Mouse (Mus musculus) liver, embryonic 15.5 days (tissue): ENCODE measurements around the gene Hba-a1. TPM values are rescaled to one million over a fixed set of nuclear protein-coding genes. Genes with fewer than 3 reads are reported as not detected.

ENCODE experiments used
- ATAC-seq: fragments of 200-750 bp; cut with Nextera tagmentation; 2 replicates; pipeline ENCODE4 v1.8.0; 2017; ENCODE audit warnings: moderate number of reproducible peaks, mild to moderate bottlenecking, moderate library complexity; ENCODE audit not compliant: insufficient read depth
- H3K27ac ChIP-seq: fragments of 300-500 bp; sonication (generic); replicated peaks from 2 replicates; pipeline ENCODE4 v1.5.1; 2015; ENCODE audit warnings: mild to moderate bottlenecking, inconsistent platforms
- H3K27me3 ChIP-seq: fragments of 300-500 bp; sonication (generic); 2 replicates; pipeline ENCODE4 v1.6.1; 2015; ENCODE audit warnings: mild to moderate bottlenecking, inconsistent platforms
- H3K36me3 ChIP-seq: fragments of 300-500 bp; sonication (generic); replicated peaks from 2 replicates; pipeline ENCODE4 v1.6.1; 2015; ENCODE audit warnings: moderate library complexity, mild to moderate bottlenecking, inconsistent platforms
- H3K4me1 ChIP-seq: fragments of 300-500 bp; sonication (generic); replicated peaks from 2 replicates; pipeline ENCODE4 v1.6.1; 2015; ENCODE audit warnings: inconsistent platforms
- H3K4me2 ChIP-seq: fragments of 300-500 bp; sonication (generic); 2 replicates; pipeline ENCODE4 v1.6.1; 2015; ENCODE audit warnings: moderate library complexity, mild to moderate bottlenecking, inconsistent platforms
- H3K4me3 ChIP-seq: fragments of 300-500 bp; sonication (generic); replicated peaks from 2 replicates; pipeline ENCODE4 v1.5.1; 2015; ENCODE audit warnings: mild to moderate bottlenecking, inconsistent platforms
- H3K9ac ChIP-seq: fragments of 300-500 bp; sonication (generic); 2 replicates; pipeline ENCODE4 v1.6.1; 2015; ENCODE audit warnings: moderate library complexity, mild to moderate bottlenecking, inconsistent platforms
- H3K9me3 ChIP-seq: fragments of 300-500 bp; sonication (generic); replicated peaks from 2 replicates; pipeline ENCODE4 v1.6.1; 2016; ENCODE audit warnings: inconsistent platforms
- WGBS: fragments of 180-500 bp; shearing (Covaris S2); methylation state at CpG from one replicate; pipeline ENCODE4 v1.1.7; 2015; ENCODE audit warnings: mixed read lengths; ENCODE audit not compliant: insufficient replicate concordance; 5-methylcytosine and 5-hydroxymethylcytosine counted together
- polyA plus RNA-seq: library from polyadenylated mRNA; unstranded; fragments of >200 nt; fragmentation: Nextera tagmentation; extraction: Ambion mirVana; gene quantifications from 2 replicates; pipeline ENCODE4 v1.2.1, GENCODE M21; 2015

The Hba-a1 gene
- polyA plus RNA-seq, 1 experiment from 2014 or later: 74,460 TPM

DNA sequence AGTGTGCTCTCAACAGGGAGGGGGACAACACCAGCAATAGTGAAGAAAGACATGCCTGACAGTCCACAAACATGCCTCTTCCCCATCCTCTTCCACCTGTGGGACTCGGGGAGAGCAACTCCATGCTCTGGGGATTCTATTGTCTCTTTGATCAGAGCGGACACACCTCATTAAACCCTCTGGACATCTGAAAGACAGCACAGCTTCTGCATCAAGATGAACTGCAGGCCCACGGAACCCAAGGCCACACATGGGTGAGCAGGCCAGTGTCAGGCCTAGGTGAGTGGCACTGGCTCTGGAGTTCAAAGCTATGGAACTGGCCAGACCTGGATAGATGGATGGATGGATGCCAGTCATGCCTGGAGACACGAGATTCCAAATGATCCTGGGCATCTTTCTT lies 26.1 kb downstream of the Hba-a1 start:
- no peaks in the 10 kb centered on the region for H3K36me3 ChIP-seq
- no peak overlapping the region for H3K27ac ChIP-seq
- no peak overlapping the region for H3K4me3 ChIP-seq
- H3K27me3 ChIP-seq: peaks cover 36% of the 10 kb centered on the region
- H3K9ac ChIP-seq: no peak overlapping the region
- H3K4me1 ChIP-seq: peaks cover 12% of the 10 kb centered on the region
- no peaks in the 10 kb centered on the region for H3K9me3 ChIP-seq
- no peak overlapping the region for H3K4me2 ChIP-seq
- 47% methylated on average over 4 of the region's 4 CpGs for WGBS
- no peak for ATAC-seq

DNA sequence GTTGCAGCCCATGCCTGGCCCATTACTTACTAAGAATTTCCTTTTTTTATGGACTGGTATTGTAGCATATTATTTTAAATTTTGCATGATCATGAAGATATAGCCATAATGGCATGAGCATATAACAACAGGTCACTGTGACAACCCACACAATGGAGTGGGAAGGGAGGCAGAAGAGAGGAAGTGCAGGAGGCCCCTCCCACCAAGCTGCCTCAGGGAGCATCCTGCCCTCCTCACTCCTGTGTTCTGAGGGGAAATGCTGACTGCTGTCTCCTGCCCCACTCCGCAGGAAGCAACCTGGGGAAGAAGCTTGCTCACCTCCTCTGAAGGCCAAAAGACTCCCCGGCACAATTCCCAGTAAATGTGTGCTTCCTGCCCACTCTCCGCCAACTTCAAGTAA lies 26.6 kb downstream of the Hba-a1 start:
- Histone ChIP-seq H3K4me2 (no peak overlapping the region), H3K9ac (no peak overlapping the region), H3K27ac (no peak overlapping the region), H3K27me3 (peaks cover 41% of the 10 kb centered on the region), H3K4me1 (peaks cover 12% of the 10 kb centered on the region), H3K4me3 (no peak overlapping the region), H3K36me3 (no peaks in the 10 kb centered on the region), H3K9me3 (no peaks in the 10 kb centered on the region)
- WGBS: 53% methylated on average over 3 of the region's 3 CpGs
- no peak for ATAC-seq

DNA sequence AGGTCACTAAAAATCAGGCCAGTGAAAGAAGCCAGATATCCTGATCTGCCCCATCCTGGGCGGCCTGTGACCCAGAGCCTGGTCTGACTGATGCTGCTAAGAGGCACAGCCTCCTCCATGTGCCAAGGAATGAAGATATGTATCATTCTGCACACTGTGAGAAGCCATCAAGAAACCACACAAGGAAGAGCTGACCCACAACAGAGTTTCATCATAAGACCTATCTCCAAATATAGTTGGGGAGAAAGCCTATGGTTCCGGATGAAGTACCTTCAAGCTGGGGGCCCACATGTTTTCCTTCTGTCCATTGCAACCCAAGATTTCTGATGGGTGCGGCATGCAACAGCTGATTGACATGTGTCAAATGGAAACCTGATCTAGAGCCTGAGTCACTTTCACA lies 32.7 kb downstream of the Hba-a1 start:
- Histone ChIP-seq H3K4me2 (no peak overlapping the region), H3K36me3 (no peaks in the 10 kb centered on the region), H3K27ac (no peak overlapping the region), H3K9ac (no peak overlapping the region), H3K9me3 (no peaks in the 10 kb centered on the region), H3K4me3 (no peak overlapping the region), H3K27me3 (peaks cover 55% of the 10 kb centered on the region), H3K4me1 (peaks cover 8% of the 10 kb centered on the region)
- no peak for ATAC-seq
- 55% methylated on average over 3 of the region's 3 CpGs for WGBS

DNA sequence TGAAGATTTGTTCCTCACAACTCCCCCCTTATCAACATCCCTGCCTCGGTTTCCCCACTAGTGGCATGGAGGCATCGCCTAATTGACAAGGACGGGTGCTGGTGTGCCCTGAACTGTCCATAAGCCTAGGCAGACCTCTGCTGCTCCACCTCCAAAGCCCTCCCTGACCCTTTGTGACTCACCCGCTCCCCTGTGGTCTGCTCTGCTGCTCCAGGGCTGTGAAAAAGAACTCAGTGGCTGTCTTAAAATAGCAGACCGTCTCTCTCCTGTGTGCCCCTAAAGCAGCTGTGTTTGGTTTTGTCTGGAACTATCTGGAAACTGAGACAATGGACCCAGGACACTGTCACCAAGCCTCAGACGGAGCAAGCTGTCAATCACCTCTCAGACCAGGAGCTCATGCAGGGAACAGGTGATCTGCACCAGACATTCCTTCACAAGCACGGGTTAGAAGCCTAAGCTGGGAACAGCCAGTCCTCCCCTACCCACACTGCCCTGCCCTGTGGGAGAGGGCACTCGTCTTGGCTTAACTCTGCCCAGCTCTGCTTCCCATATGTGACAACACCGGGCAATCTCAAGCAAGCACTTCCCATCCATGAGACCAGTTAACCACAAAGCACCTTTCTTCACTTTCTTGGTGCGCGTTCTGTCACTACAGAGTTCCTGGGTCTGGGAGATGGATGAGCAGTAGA lies 37.3 kb downstream of the Hba-a1 start:
- peaks cover 56% of the 10 kb centered on the region for H3K27me3 ChIP-seq
- no peaks in the 10 kb centered on the region for H3K36me3 ChIP-seq
- H3K4me3 ChIP-seq: no peak overlapping the region
- no peak overlapping the region; the same call in 1 of the 2 replicates for H3K4me2 ChIP-seq
- 0 out of 2 replicates have a peak overlapping the region, but pooled peaks have one; percentile 0 for H3K9ac ChIP-seq
- no peak overlapping the region for H3K27ac ChIP-seq
- peak; percentile 30; the same call in 1 of the 2 replicates for ATAC-seq
- no peaks in the 10 kb centered on the region for H3K9me3 ChIP-seq
- 55% methylated on average over 11 of the region's 11 CpGs for WGBS
- H3K4me1 ChIP-seq: peaks cover 15% of the 10 kb centered on the region

DNA sequence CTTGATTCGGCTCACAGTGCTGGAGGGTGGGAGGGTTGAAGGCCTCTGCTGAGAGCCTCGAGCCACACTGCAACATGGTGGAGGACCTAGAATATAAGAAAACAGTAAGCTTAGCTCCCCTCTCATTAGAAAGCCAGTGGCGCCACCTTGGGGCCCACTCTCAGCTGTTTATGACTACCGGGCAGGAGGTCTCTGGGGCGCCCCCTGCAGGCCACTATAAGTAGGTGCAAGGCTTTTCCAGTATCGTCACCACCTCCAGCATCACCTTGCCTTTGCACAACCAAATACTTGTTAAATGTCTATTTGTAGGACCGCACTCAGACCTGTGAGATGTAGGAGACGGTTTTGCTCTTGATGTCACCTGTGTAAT lies 37.9 kb downstream of the Hba-a1 start:
- WGBS: 25% methylated on average over 8 of the region's 8 CpGs

DNA sequence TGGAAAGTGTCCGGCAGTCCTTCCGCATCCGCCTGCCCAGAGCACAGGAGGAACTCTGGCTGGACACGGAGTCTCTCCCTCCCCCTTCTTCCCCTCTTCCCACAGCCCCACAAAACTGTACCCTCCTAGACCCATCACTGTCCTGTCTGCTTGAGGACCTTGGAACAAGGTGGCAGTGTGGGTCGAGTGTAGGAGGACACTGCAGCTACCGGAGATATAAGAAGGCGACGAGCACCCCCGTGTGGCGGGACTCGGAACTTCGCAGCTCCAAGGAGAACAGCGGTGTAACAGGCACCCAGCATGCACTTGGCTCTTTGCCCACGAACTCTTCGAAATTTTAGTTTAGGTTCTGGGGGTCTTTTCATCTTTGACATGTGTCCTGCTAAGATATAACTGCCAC lies 41.3 kb downstream of the Hba-a1 start:
- Histone ChIP-seq H3K36me3 (no peaks in the 10 kb centered on the region), H3K4me2 (peak overlapping the region; percentile 52), H3K27ac (no peak overlapping the region), H3K9ac (no peak overlapping the region), H3K4me3 (peak overlapping the region; percentile 30), H3K4me1 (peaks cover 15% of the 10 kb centered on the region), H3K9me3 (no peaks in the 10 kb centered on the region), H3K27me3 (peaks cover 58% of the 10 kb centered on the region)
- ATAC-seq: peak; percentile 64
- 11% methylated on average over 15 of the region's 15 CpGs for WGBS

More for the DNA sequence above, 37.9 kb downstream of the Hba-a1 start:
- Histone ChIP-seq H3K4me3 (no peak overlapping the region), H3K4me2 (no peak overlapping the region; the same call in 1 of the 2 replicates), H3K27me3 (peaks cover 51% of the 10 kb centered on the region), H3K9me3 (no peaks in the 10 kb centered on the region), H3K27ac (no peak overlapping the region), H3K9ac (no peak overlapping the region), H3K4me1 (peaks cover 15% of the 10 kb centered on the region), H3K36me3 (no peaks in the 10 kb centered on the region)
- peak; percentile 72 for ATAC-seq

DNA sequence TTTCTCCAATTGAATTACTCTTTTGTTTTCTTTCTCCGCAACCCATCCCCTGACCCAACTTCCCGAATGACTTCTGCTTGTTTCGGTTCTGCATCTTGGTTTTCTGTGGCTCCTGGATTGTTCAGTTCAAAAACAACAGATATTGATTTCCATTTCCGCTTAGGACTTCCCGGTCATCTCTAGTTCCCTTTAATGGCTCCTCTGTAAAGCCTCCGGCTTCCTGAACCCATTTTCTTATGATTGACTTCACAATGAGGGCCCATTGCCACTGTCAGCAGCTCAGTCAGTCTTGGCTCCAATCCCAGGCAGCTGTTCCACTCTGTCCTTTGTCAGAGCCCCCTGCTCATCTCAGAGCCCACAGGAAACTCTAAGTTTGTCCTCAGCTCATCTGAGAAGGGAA lies 47.8 kb downstream of the Hba-a1 start:
- no peak overlapping the region for H3K4me2 ChIP-seq
- H3K9ac ChIP-seq: no peak overlapping the region
- no peak for ATAC-seq
- no peak overlapping the region for H3K27ac ChIP-seq
- no peaks in the 10 kb centered on the region for H3K36me3 ChIP-seq
- peaks cover 28% of the 10 kb centered on the region for H3K27me3 ChIP-seq
- WGBS: 31% methylated on average over 6 of the region's 6 CpGs
- H3K4me1 ChIP-seq: no peaks in the 10 kb centered on the region
- no peak overlapping the region for H3K4me3 ChIP-seq
- H3K9me3 ChIP-seq: no peaks in the 10 kb centered on the region

DNA sequence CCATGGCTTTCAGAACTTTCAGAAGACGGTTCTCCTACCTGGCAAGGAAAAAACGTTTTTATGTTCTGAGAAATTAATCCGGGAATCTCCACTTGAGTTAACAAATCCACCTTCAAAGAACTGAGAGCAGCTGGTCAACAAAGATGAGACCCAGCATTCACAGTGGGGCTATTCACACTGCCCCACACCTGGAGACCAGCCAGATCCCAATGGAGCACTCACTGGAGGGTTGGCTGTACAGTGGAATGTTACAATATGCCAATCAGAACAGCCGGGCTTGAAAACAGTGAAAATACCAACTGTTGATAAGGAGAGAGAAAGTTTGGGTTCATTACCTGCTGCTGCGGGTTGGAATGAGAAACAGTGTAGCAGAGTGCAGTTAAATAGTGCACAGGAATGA lies 48.5 kb downstream of the Hba-a1 start:
- H3K27ac ChIP-seq: no peak overlapping the region
- H3K4me1 ChIP-seq: no peaks in the 10 kb centered on the region
- H3K4me3 ChIP-seq: no peak overlapping the region
- H3K27me3 ChIP-seq: peaks cover 23% of the 10 kb centered on the region; the same call in 1 of the 2 replicates
- 59% methylated on average over 5 of the region's 5 CpGs for WGBS
- no peak overlapping the region for H3K4me2 ChIP-seq
- no peaks in the 10 kb centered on the region for H3K36me3 ChIP-seq
- no peaks in the 10 kb centered on the region for H3K9me3 ChIP-seq
- no peak for ATAC-seq
- no peak overlapping the region for H3K9ac ChIP-seq

DNA sequence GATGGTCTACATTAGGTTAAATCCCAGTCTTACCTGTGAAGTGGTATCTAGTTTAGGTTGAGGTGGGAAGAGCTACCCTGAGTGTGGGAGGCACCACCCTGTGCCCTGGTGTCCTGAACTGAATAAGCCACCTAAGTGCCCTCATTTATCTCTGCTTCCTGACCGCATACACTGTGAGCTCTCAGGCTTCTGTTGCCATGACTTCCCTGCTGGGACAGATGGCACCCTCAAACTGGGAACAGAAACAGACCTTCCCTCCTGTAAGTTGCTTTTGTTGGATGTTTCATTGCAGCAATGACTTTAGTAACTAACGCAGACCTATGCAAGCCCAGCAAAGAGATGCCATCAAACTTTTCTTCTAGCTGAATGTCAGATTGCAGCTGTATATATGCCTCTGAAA lies 49.9 kb downstream of the Hba-a1 start:
- H3K9me3 ChIP-seq: no peaks in the 10 kb centered on the region
- no peak overlapping the region for H3K9ac ChIP-seq
- H3K27me3 ChIP-seq: peaks cover 16% of the 10 kb centered on the region; the same call in 1 of the 2 replicates
- no peak overlapping the region for H3K4me2 ChIP-seq
- WGBS: 67% methylated on average over 2 of the region's 2 CpGs
- no peaks in the 10 kb centered on the region for H3K36me3 ChIP-seq
- no peak for ATAC-seq
- no peak overlapping the region for H3K4me3 ChIP-seq
- no peaks in the 10 kb centered on the region for H3K4me1 ChIP-seq
- no peak overlapping the region for H3K27ac ChIP-seq

Other genes with a start within 250 kb of the Hba-a1 start
- 0.02 and 0.13 TPM in 2 replicates for gene Il9r, start 83.2 kb upstream of the Hba-a1 start, polyA plus RNA-seq
- 68.7 and 70.1 TPM in 2 replicates for gene Snrnp25, start 78.1 kb upstream of the Hba-a1 start, polyA plus RNA-seq
- 5.1 and 8.0 TPM in 2 replicates for gene Rhbdf1, start 61.2 kb upstream of the Hba-a1 start, polyA plus RNA-seq
- 18.3 and 19.6 TPM in 2 replicates for gene Mpg, start 57.0 kb upstream of the Hba-a1 start, polyA plus RNA-seq
- 28.1 and 31.9 TPM in 2 replicates for gene Nprl3, start 15.8 kb upstream of the Hba-a1 start, polyA plus RNA-seq
- 72.6 and 109 TPM in 2 replicates for gene Hba-x, start 7.1 kb upstream of the Hba-a1 start, polyA plus RNA-seq
- 139 and 151 TPM in 2 replicates for gene Hbq1b, start 3.5 kb downstream of the Hba-a1 start, polyA plus RNA-seq
- gene Hba-a2, start 13.0 kb downstream of the Hba-a1 start, polyA plus RNA-seq: 175,652 and 176,876 TPM in 2 replicates
- 7.3 and 8.0 TPM in 2 replicates for gene Hbq1a, start 16.6 kb downstream of the Hba-a1 start, polyA plus RNA-seq
- gene Sh3pxd2b, start 64.3 kb downstream of the Hba-a1 start, polyA plus RNA-seq: 1.0 and 1.1 TPM in 2 replicates
- gene Ubtd2, start 171.9 kb downstream of the Hba-a1 start, polyA plus RNA-seq: 3.9 and 4.8 TPM in 2 replicates
- gene Efcab9, start 248.6 kb downstream of the Hba-a1 start, polyA plus RNA-seq: 0.20 and 0.41 TPM in 2 replicates
- gene Stk10, start 249.8 kb downstream of the Hba-a1 start, polyA plus RNA-seq: 4.3 TPM in 2 replicates